ENCODE assay signal across 8 mouse cellular contexts in the genomic region with DNA sequence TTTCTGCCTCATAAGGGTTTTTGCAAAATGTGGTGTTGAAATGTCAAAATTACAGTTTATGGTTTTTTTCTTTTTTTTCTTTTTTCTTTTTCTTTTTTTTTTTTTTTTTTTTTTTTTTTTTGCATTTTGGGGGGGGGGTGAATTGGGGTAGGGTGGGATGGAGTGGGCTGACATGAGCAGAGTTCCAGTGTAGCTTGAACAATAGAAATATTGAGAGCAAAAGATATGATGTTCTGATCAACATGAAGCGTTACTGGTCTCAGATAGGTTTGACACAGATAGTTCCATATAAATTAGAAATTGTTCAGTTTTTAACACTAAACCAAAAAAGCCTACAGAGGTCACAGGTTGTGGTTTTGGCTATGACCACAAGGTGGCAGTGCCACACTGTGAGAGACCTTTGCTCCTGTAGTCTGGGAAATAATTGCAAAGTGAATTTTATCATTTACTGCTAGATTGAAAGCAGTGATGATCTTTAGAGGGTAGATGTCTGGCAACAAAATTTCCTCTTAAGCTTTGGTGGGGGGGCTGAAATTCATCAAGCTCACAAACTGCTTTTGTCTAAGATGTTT. TPM values are rescaled to one million over a fixed set of nuclear protein-coding genes. Genes with fewer than 3 reads are reported as not detected.
DNase-seq lines count a peak whose midpoint lies in the region; ATAC-seq lines count a peak whose summit lies in the region.

No protein-coding gene starts in this region.

- peak; percentile 9 for DNase-seq in cerebellum, adult 11-12 months
- peak; percentile 36 for DNase-seq in MEL-GATA-1-ER (ENCODE audit: extremely low read depth, low read depth)
- DNase-seq in cerebellum, adult 9-10 months = peak; percentile 27
- peak; percentile 56 to 71 for DNase-seq in frontal cortex, postnatal 36 days (ENCODE audit: low spot score in 2 of 2)
- peak; percentile 14 to 63 for DNase-seq in layer of hippocampus, adult 8-10 months (ENCODE audit: low spot score in 2 of 2)
- peak; percentile 47 for DNase-seq in lung, postnatal 36 days
- peak; percentile 64 to 65 for DNase-seq in right cerebral cortex, adult 2 months (ENCODE audit: low spot score in 2 of 2)

- no peak for ATAC-seq in cerebellum, adult (ENCODE audit: insufficient number of reproducible peaks, low FRiP score, low TSS enrichment)

RNA-seq across cellular contexts. Expression of a gene that starts 40.5 kb away (rescaled TPM):
- total RNA-seq in layer of hippocampus, adult 8-10 months (2022) = 10 to 100 TPM in 3 of 4 experiments, 1 to 10 TPM in 1; 6.7 to 15.3 (median 13.6) TPM

Comparison
In these comparisons a context has a peak if more than half of its experiments do, and no peak if none do; other contexts are left out.
1. DNase-seq: peak in every context shown above with its lines; median percentile 64 in right cerebral cortex, adult 2 months; 64 in frontal cortex, postnatal 36 days; 47 in lung, postnatal 36 days; 38 in layer of hippocampus, adult 8-10 months; 36 in MEL-GATA-1-ER; 27 in cerebellum, adult 9-10 months; 9 in cerebellum, adult 11-12 months.